Mouse (Mus musculus): Measurements from ENCODE around the gene Crebbp.
"Not testable (repeated sequence)": the region's sequence is repeated elsewhere in the genome, so short reads cannot be mapped to it uniquely, and the experiment has no call there.

DNA sequence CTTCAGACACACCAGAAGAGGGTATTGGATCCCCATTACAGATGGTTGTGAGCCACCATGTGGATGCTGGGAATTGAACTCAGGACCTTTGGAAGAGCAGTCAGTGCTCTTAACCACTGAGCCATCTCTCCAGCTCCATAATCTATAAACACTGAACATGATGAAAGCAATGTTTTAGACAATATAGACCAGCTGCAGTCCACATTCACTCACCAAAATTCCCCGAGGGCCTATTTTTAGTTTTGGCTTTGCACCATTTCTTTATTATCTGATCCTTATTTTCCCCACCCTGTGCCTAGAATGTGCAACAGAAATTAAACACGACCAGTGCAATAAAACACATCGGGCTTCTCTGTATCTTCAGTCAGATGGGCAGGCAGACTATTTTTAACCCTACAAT lies 133.4 kb downstream of the Crebbp start:
- TF ChIP-seq CTCF, EP300 (IDR thresholded peaks at IDR 0.05; ENCODE audit: low read depth): not testable (repeated sequence)
